Mouse (Mus musculus) left cerebral cortex, adult 11 months (tissue): ENCODE results near the gene Crb3.
"Not testable (repeated sequence)": the region's sequence is repeated elsewhere in the genome, so short reads cannot be mapped to it uniquely, and the experiment has no call there.

ENCODE experiments used
- DNase-seq: peaks from one replicate; pipeline ENCODE4 v3.0.0; 2022; ENCODE audit warnings: low spot score

The Crb3 gene

GRCm38 (mm10) chr17:57058891-57059485, at the start of gene Crb3:
Crb3 (plus strand) TSS chr17:57059105.
- DNase-seq = no peak

- no peak for DNase-seq
Measured at GRCm38 (mm10) chr17:57010911-57011235, 48.0 kb upstream of the Crb3 start.

GRCm38 (mm10) chr17:57011236-57012141, 47.4 kb upstream of the Crb3 start, which contains the start of the genes Gtf2f1 and Gm17949:
Gtf2f1 (minus strand) TSS chr17:57011288.
Gm17949 (plus strand) TSS chr17:57011469.
- peak; percentile 94 for DNase-seq

DNA sequence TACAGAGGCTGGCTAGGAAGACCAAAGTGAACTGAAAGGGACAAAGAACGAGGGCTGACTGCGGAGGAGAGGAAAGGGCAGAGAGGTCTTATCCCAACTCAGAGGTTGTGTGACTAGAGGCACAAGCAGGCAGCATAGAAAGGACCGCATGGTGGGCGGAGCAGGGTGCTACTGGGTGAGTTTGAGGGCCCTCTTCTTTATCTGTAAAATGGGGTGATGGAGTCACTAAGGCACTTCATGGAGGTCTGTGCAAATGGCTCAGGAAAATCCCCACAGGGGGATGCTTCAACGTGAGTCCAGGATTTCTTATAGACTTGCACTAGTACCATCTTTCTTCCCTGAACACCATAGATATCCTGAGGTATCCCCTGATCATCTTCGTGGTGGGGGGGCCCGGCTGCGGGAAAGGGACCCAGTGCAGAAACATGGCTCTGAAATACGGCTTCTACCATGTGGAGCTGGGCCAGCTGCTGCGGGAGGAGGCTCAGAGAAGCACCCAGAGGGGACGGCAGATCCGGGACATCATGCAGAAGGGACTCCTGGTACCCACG, 46.6 kb upstream of the Crb3 start:
- no peak for DNase-seq

DNA sequence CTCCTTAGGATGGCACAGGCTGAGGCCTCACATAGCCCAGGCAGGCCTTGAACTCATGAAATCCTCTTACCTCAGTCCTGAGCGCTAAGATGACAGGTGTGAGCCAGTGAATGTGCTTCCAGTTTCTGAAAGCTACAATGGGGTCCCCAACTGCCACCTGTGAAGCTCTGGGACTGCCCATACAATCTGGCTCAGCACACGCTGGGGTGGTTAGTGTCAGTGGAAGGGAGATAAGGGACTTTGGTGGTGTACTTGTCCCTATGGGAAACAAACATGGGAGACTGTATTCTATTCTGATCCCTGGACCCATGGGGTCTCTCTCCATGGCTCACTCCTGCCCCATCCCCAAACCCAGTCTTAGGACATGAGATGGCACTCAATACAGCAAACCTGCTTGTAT, 39.2 kb upstream of the Crb3 start:
- no peak for DNase-seq

DNA sequence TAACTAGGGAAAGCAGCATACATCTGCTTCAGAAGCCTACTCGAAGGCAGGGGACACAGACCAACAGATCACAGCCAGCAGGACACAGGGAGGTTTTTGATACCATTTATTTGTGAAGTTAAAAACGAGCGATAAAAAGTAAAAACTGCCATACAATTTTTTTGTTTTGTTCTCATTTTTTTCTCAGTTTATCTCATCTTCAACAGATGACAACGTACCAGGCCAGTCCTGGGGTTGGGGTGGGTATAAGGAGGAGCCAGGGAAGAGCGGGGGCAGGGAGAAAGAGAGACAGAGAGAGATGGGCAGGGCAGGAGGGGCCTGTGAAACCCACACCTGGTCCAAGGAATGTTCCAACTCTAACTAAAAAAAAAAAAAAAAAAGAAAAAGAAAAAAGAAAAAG, 37.9 kb upstream of the Crb3 start:
- no peak for DNase-seq

GRCm38 (mm10) chr17:57027471-57027870, 31.4 kb upstream of the Crb3 start:
- DNase-seq = no peak

- DNase-seq = no peak
Measured at GRCm38 (mm10) chr17:57029691-57030090, 29.2 kb upstream of the Crb3 start.

DNA sequence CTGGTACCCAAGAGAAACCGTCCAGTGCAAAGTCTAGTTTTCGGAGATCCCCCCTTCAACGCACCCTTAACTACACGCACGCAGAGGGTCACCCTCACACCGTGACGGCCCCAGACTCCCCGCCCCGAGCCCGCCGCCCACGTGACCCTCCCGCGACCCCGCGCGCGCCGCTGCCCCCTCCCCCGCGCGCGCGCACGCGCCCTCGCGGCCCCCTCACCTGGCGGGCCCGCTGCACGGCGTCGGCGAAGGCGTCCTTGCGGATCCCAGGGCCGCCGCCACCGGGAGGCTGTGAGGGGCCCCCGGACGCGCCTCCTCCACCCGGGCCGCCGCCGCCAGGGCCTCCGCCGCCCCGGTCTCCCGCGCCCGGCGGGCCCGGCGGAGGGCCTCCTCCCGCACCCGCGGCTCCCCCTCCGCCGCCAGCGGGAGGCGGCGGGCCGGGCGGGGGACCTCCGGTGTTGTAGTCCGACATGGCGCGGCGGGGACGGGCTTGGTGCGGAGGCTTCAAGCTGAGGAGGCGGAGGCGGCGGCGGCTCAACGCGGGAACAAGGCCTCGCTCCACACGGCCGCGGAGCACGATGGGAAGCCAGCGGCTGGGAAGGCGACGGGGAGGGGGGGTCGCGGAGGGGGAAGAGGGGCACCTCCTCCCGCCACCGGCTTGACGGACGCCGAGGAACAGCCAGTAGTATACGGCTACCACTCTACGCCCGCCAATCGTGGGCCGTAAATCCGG, 27.8 kb upstream of the Crb3 start, which contains the start of gene Khsrp:
TSS of gene Khsrp (minus strand) at position 592 of the 730 bp plus-strand sequence.
- DNase-seq = no peak

GRCm38 (mm10) chr17:57031661-57032420, 27.1 kb upstream of the Crb3 start:
- DNase-seq = peak; percentile 100

GRCm38 (mm10) chr17:57032854-57033253, 26.1 kb upstream of the Crb3 start:
- no peak for DNase-seq

DNA sequence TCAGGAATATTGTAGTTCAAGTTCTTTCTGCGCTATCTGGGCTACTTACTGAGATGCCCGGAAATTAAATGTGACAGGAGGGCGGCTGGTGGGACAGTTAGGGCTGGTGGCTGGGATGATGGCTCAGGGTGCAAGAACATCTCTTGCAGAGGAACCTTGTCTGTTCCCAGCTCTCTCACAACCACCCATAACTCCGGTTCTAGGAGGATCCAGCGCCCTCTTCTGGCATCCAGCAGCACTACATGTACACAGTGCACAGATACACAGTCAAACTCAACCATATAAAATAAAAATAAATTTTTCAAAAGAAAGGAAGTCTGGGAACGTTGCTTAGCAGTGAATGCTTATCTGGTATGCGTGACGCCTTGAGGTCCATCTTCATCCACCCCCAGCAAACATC, 19.9 kb upstream of the Crb3 start:
- DNase-seq = no peak

DNA sequence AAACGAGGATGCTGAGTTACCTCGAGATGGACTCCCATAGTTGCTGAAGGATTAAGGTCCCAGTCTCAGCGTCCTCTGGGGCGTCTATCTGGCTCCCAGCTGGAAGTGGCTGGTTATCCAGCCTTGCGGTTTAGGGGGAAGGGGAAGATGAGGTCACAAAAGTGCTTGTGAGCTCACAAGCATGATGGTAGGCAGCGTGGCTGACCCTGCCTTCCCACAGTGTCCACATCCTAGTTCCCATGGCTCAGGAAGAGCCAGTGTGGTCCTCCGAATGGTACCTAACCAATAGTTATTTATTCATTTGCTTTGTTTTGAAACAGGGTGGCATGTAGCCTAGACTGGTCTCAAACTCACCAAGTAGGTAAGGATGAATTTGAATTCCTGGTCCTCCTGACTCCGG, 17.4 kb upstream of the Crb3 start, which contains the start of gene Slc25a41:
TSS of gene Slc25a41 (minus strand) at position 101 of the 400 bp plus-strand sequence.
- no peak for DNase-seq

DNA sequence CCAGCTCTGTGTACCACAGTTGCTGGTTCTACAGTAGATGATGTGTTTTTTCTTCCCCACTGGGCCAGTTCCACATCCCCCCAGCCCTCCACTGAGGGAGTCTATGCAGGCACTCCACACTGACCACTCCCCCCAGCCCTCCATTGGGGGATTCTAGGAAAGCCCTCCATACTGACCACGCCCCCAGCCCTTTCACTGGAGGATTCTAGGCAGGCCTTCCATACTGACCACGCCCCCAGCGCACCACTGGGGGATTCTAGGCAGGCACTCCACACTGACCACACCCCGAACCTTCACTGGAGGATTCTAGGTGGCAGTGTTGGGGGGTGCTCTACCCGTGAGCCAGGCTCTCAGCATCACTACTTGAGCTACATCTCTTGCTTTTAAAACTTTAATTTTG, 11.5 kb upstream of the Crb3 start:
- DNase-seq = no peak

DNA sequence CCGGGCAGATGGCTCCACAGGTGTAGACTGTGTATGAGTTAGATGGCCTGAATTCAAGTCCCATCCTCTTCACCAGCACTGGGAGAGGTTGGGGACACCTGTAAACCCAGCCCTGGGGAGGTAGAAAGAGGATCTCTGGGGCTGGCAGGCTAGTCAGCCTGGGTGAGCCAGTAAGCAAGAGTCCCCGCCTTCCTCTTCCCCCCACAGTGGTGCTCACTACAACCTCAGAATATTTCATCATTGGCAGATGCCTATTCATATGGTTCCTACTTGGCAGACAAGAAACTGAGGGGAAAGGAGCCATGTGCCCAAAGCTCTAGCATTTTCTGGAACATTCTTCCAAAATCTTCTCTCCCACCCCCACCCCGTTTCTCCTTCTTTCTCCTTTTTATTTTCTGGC, 10.1 kb upstream of the Crb3 start:
- no peak for DNase-seq

DNA sequence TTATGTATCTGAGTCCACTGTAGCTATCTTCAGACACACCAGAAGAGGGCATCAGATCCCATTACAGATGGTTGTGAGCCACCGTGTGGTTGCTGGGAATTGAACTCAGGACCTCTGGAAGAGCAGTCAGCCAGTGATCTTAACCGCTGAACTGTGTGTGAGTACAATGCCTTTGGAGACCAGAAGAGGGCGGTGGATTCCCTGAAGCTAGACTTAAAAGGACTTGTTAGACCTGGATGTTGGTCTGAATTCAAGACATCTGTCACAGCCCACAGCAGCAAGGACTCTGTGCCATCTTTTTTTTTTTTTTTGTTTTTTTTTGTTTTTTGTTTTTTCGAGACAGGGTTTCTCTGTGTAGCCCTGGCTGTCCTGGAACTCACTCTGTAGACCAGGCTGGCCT, 7.2 kb upstream of the Crb3 start:
- not testable (repeated sequence) for DNase-seq

GRCm38 (mm10) chr17:57056246-57056645, 2.7 kb upstream of the Crb3 start:
- no peak for DNase-seq

DNA sequence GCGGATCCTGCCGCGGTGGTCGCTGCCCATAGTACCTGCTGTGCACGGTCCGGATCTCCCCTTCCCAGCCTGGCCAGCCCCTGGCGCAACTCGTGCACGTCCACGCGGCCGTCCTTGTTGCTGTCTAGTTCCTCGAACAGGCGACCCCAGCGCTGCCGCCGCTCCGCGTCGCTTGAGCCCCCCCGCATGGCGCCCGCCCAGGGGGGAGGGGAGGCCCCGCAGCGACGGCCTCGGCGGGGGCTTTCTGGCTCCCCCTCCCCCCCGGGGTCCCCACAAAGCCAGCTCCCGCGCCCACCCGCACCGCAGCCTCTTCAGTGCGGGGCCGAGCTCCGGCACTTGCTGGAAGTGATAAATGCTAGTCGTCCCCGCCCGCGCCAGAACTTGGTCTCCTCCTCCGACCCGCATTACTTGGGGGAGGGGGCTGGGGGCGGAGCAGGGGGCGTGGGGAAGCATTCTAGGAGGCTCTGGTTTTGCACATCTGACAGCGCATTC, 627 bp downstream of the Crb3 start, which contains the start of gene Slc25a23:
TSS of gene Slc25a23 (minus strand) at position 378 of the 492 bp plus-strand sequence.
- DNase-seq = peak; percentile 57

GRCm38 (mm10) chr17:57060231-57060801, 1.4 kb downstream of the Crb3 start:
- peak; percentile 95 for DNase-seq

GRCm38 (mm10) chr17:57061069-57061468, 2.2 kb downstream of the Crb3 start:
- DNase-seq = no peak

- DNase-seq = no peak
Measured at GRCm38 (mm10) chr17:57062011-57062521, 3.2 kb downstream of the Crb3 start.
